9 mouse cellular contexts compared by ENCODE assay signal in genomic region chr5:110357531-110358179, GRCm38 (mm10). TPM values are rescaled to one million over a fixed set of nuclear protein-coding genes. Genes with fewer than 3 reads are reported as not detected.
A peak's percentile ranks its signal among the peaks of the same experiment; 100 is the strongest.
DNase-seq lines count a peak whose midpoint lies in the region; ATAC-seq lines count a peak whose summit lies in the region.
"Had no signal": no experiment of that assay in that cellular context is flagged by ENCODE, and none has a peak within 500 bp of the region (broad histone marks: within the 10 kb centered on the region; RNA-seq: fewer than 3 reads in every experiment).

No protein-coding gene starts in this region.

- H3K4me3 ChIP-seq in forebrain, embryonic 10.5 days, result no peak overlapping the region
- no peak overlapping the region for H3K4me3 ChIP-seq in hindbrain, embryonic 13.5 days

- H3K4me1 ChIP-seq in forebrain, embryonic 10.5 days, result peaks cover 7% of the 10 kb centered on the region; the same call in 1 of the 2 replicates
- peaks cover 9% of the 10 kb centered on the region for H3K4me1 ChIP-seq in hindbrain, embryonic 13.5 days (replicated peaks)

- H3K27me3 ChIP-seq in forebrain, embryonic 10.5 days (ENCODE audit: poor library complexity, severe bottlenecking), result peaks cover 53% of the 10 kb centered on the region
- peaks cover 29% of the 10 kb centered on the region for H3K27me3 ChIP-seq in hindbrain, embryonic 13.5 days

- 44% methylated on average over 9 of the region's 9 CpGs for WGBS in forebrain, embryonic 10.5 days
- WGBS in hindbrain, embryonic 13.5 days, result 30% methylated on average over 9 of the region's 9 CpGs

- H3K4me2 ChIP-seq in hindbrain, embryonic 13.5 days, result no peak overlapping the region

- no peaks in the 10 kb centered on the region for H3K9me3 ChIP-seq in forebrain, embryonic 10.5 days
- no peaks in the 10 kb centered on the region for H3K9me3 ChIP-seq in hindbrain, embryonic 13.5 days

- H3K27ac ChIP-seq in forebrain, embryonic 10.5 days, result no peak overlapping the region
- H3K27ac ChIP-seq in hindbrain, embryonic 13.5 days, result 0 out of 2 replicates have a peak overlapping the region, but pooled peaks have one; percentile 12

- ATAC-seq in hindbrain, embryonic 13.5 days (ENCODE audit: low FRiP score), result peak; percentile 55

- peaks cover 12% of the 10 kb centered on the region for H3K36me3 ChIP-seq in forebrain, embryonic 10.5 days (replicated peaks)
- H3K36me3 ChIP-seq in hindbrain, embryonic 13.5 days, result peaks cover 11% of the 10 kb centered on the region; the same call in 1 of the 2 replicates

- no peak overlapping the region for H3K9ac ChIP-seq in hindbrain, embryonic 13.5 days

- peak; percentile 53 for DNase-seq in MEL-GATA-1-ER (ENCODE audit: extremely low read depth, low read depth)
- peak; percentile 85 for DNase-seq in c-Kit-positive CD71-negative TER-119-negative erythroid progenitor cells, embryonic 14.5 days (ENCODE audit: low read depth)
- DNase-seq in forebrain, embryonic 10.5 days (ENCODE audit: extremely low spot score, low spot score), result peak; percentile 83
- peak; percentile 91 for DNase-seq in layer of hippocampus, postnatal 10 days (ENCODE audit: low spot score in 2 of 2)
- peak; percentile 65 to 84 for DNase-seq in lung, postnatal 4 days
- peak; percentile 81 for DNase-seq in retina, postnatal 7 days (ENCODE audit: low read depth, low spot score)
- peak; percentile 79 for DNase-seq in urinary bladder, postnatal 25 days (ENCODE audit: low spot score)

RNA-seq across cellular contexts. Expression of gene Lrcol1, which starts 13.1 kb away (rescaled TPM):
- not detected in 2 replicates for polyA plus RNA-seq in forebrain, embryonic 10.5 days (2016; fragmentation: Nextera tagmentation; extraction: Ambion mirVana)
- polyA plus RNA-seq in hindbrain, embryonic 13.5 days (2015; fragmentation: Nextera tagmentation; extraction: Ambion mirVana), result not detected in 2 replicates
- not detected for total RNA-seq in layer of hippocampus, postnatal 10 days (2021)
- polyA plus RNA-seq: liver, embryonic 16.5 days had no signal

RNA-seq across cellular contexts. Expression of gene P2rx2, which starts 14.6 kb away (rescaled TPM):
- polyA plus RNA-seq in forebrain, embryonic 10.5 days (2016; fragmentation: Nextera tagmentation; extraction: Ambion mirVana), result 0.49 and 0.74 TPM in 2 replicates
- 5.1 and 6.5 TPM in 2 replicates for polyA plus RNA-seq in hindbrain, embryonic 13.5 days (2015; fragmentation: Nextera tagmentation; extraction: Ambion mirVana)
- 1 to 10 TPM; 2.4 to 2.9 TPM for total RNA-seq in layer of hippocampus, postnatal 10 days (2021)
- polyA plus RNA-seq: liver, embryonic 16.5 days had no signal
